Mouse (Mus musculus): ENCODE data around the gene Chn2. TPM values are rescaled to one million over a fixed set of nuclear protein-coding genes. Genes with fewer than 3 reads are reported as not detected.

The Chn2 gene
- polyA plus RNA-seq, 1 experiment from 2014 or later, result 5.4 TPM

DNA sequence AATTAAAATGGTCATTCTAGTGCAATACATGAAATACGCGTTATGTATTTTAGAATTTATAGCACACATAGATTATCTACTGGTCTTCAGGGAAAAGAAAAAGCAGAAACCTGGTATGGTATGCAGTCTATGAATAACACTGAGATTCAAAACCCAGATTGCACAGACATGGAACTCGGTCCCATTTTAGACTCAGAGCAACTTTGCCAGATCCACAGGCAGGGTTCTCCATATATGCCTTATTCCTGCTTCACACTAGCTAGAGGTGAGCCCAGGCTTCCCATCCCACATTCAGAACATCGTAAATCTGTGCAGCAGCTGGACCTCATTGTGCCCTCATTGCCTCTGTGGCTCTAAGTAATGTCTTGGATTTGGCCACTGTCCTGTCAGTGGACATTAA, 184.2 kb downstream of the Chn2 start:
- H3K4me2 ChIP-seq, result no peak overlapping the region
- H3K4me3 ChIP-seq, result no peak overlapping the region
- no peaks in the 10 kb centered on the region for H3K9me3 ChIP-seq (replicated peaks)
- no peaks in the 10 kb centered on the region for H3K27me3 ChIP-seq
- no peak overlapping the region for H3K27ac ChIP-seq
- no peak overlapping the region for H3K9ac ChIP-seq
- 85% methylated on average over 4 of the region's 4 CpGs for WGBS
- no peak for ATAC-seq (replicated peaks; ENCODE audit: insufficient number of reproducible peaks, insufficient read depth, low FRiP score, low read depth)
- H3K4me1 ChIP-seq (replicated peaks), result no peaks in the 10 kb centered on the region
- no peaks in the 10 kb centered on the region for H3K36me3 ChIP-seq

DNA sequence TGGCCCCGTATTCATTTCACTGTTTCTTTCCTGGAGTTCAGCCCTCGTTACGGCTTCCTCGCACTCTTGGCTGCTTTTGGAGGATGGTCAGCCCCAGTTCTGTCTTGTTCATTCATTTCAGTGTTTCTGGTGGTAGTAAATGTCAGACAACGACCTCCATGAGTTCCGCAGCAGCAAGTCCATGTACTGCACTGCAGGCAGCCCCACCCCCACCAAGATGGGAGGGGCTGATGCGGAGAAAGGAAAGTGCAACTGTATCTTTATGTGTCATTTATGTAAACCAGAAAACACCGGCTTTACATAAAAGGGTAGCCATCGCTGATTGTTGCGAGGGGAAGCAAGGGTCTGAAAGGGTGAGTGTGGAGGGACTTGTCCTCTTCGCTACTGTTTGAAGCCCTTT, 185.0 kb downstream of the Chn2 start:
- WGBS, result 78% methylated on average over 11 of the region's 11 CpGs
- no peaks in the 10 kb centered on the region for H3K36me3 ChIP-seq
- no peak for ATAC-seq (replicated peaks; ENCODE audit: insufficient number of reproducible peaks, insufficient read depth, low FRiP score, low read depth)

DNA sequence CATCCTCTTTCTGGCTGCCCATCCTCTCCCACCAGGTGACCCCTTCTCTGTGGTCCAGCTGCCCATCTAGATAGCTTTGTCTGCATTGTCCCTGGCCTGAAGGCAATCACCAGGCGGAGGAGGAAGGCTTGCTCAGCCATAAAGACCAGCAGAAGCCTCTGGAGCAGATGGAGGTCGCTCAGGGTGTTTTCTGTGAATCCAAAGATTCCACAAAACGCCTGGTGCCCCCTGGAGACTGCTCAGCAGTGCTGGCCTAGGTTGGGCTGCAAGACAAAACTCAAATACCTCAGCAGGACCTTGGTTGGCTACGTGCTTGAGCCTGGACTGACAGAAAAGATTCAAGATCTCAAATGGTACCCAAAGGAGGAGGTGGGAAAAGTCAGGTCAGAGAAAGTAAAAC, 186.0 kb downstream of the Chn2 start:
- ATAC-seq (replicated peaks; ENCODE audit: insufficient number of reproducible peaks, insufficient read depth, low FRiP score, low read depth), result no peak
- Histone ChIP-seq H3K4me2 (no peak overlapping the region), H3K36me3 (no peaks in the 10 kb centered on the region), H3K9ac (no peak overlapping the region), H3K27me3 (peaks cover 4% of the 10 kb centered on the region; the same call in 1 of the 2 replicates), H3K4me3 (no peak overlapping the region), H3K27ac (no peak overlapping the region), H3K4me1 (replicated peaks) (no peaks in the 10 kb centered on the region), H3K9me3 (replicated peaks) (no peaks in the 10 kb centered on the region)
- 50% methylated on average over 4 of the region's 4 CpGs for WGBS

More for the DNA sequence above, 185.0 kb downstream of the Chn2 start:
- Histone ChIP-seq H3K9me3 (replicated peaks) (no peaks in the 10 kb centered on the region), H3K9ac (no peak overlapping the region), H3K4me2 (no peak overlapping the region), H3K4me3 (no peak overlapping the region), H3K4me1 (replicated peaks) (no peaks in the 10 kb centered on the region), H3K27me3 (no peaks in the 10 kb centered on the region), H3K27ac (no peak overlapping the region)

DNA sequence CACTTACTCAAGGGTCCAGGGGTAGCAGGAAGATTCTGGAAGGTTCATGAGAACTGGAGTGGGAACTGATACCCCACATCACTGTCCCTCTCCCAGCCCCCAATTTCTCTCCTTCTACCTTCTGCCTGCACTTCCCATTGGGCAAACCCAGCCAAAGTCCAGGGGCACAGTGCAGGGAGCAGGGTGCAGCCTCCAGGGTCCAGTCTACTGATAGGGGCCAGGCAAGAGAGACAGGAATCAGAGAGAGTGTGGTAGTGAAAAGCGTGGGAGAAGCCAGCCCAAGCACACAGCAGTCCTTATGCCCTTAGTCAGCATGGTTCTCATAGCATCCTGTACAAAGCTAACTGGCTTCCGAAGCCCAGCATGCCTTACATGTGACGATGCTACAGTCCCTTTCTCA, 187.7 kb downstream of the Chn2 start:
- ATAC-seq (replicated peaks; ENCODE audit: insufficient number of reproducible peaks, insufficient read depth, low FRiP score, low read depth), result no peak
- H3K27me3 ChIP-seq, result peaks cover 4% of the 10 kb centered on the region; the same call in 1 of the 2 replicates
- H3K4me1 ChIP-seq (replicated peaks), result no peaks in the 10 kb centered on the region
- no peak overlapping the region for H3K27ac ChIP-seq
- no peak overlapping the region for H3K9ac ChIP-seq
- no peaks in the 10 kb centered on the region for H3K36me3 ChIP-seq
- H3K9me3 ChIP-seq (replicated peaks), result no peaks in the 10 kb centered on the region
- no peak overlapping the region for H3K4me2 ChIP-seq
- 91% methylated on average over 3 of the region's 3 CpGs for WGBS
- no peak overlapping the region for H3K4me3 ChIP-seq

DNA sequence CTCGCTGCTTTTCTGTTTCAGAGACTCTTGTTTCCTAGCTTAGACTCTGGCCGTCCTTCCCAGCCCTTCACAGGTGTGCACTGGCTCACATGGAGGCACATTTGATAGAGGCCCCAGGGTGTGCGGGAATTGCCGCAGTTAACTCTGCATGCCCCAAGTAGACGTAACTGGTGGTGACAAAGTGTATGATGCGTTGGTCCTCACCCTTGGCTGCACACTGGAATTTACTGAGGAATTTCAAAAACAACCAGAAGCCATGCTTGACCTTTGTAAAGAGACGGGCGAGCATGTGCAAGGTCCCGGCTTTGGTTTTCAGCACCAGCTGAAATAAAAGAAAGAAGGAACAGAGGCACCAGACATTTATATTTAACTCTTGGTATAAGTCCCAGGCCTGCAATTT, 189.1 kb downstream of the Chn2 start:
- WGBS, result 73% methylated on average over 9 of the region's 9 CpGs
- no peaks in the 10 kb centered on the region for H3K4me1 ChIP-seq (replicated peaks)
- no peaks in the 10 kb centered on the region for H3K9me3 ChIP-seq (replicated peaks)
- H3K4me3 ChIP-seq, result no peak overlapping the region
- no peak for ATAC-seq (replicated peaks; ENCODE audit: insufficient number of reproducible peaks, insufficient read depth, low FRiP score, low read depth)
- H3K27me3 ChIP-seq, result peaks cover 4% of the 10 kb centered on the region; the same call in 1 of the 2 replicates
- no peak overlapping the region for H3K4me2 ChIP-seq
- H3K27ac ChIP-seq, result no peak overlapping the region
- no peak overlapping the region for H3K9ac ChIP-seq
- H3K36me3 ChIP-seq, result no peaks in the 10 kb centered on the region

DNA sequence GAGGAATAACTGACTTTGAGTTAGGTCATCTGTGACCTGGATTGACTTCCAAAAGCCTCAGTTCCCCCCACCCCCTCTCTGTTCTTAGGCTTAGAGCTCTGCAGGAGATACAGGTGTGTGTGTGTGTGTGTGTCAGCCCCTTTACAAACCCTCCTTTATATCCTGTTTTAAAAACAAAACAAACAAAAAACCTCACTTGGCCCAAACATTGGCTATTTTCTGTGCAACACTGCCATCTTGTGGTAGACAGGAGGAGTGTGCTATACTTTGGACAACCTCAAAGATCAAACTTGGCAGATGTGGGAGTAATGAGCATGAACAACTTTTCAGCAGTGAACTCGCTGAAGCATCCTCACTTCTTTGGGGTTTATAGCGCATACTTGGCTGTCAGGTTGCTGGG, 189.5 kb downstream of the Chn2 start:
- Histone ChIP-seq H3K36me3 (no peaks in the 10 kb centered on the region), H3K4me1 (replicated peaks) (no peaks in the 10 kb centered on the region), H3K27me3 (peaks cover 4% of the 10 kb centered on the region; the same call in 1 of the 2 replicates), H3K4me3 (no peak overlapping the region), H3K9ac (no peak overlapping the region), H3K4me2 (no peak overlapping the region), H3K27ac (no peak overlapping the region), H3K9me3 (replicated peaks) (no peaks in the 10 kb centered on the region)
- ATAC-seq (replicated peaks; ENCODE audit: insufficient number of reproducible peaks, insufficient read depth, low FRiP score, low read depth), result no peak
- WGBS, result 3% methylated on average over 2 of the region's 2 CpGs

DNA sequence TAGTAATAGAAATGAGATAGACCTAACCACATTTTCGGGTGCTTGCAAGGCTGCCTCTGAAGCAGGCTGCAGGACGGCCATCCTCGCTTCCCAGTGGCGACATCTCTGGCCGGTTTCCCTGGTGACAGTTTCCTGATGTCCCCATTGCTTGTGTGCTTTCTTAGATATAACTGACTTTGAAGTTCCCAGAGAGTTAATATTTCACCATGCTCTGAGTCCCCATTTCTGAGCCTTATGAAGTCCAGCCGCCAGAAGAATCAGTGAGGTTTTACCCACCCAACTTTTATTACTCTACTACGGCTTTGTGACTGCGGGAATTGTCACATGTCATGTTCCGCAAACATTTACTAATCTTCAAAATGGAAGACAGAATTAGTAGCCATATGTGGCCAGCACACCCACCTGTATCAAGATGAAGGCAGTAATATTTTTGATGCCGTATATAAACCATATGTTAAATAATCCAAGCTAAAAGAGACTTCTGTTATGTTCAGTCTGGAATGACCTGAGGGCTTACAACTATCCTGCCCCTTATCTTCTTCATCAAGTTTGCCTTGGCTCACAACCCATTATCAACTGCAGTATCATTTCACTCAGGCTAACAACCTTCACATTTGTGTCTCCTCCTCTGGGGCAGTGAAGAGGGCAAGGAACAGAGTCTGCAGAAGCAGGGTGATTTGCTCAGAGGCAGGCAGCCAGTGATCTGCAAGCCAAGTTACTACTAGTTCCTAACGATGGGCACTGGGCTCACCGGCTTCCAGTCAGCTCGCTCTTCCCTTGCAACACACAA, 192.6 kb downstream of the Chn2 start:
- Histone ChIP-seq H3K27me3 (peaks cover 4% of the 10 kb centered on the region; the same call in 1 of the 2 replicates), H3K4me1 (replicated peaks) (no peaks in the 10 kb centered on the region), H3K36me3 (no peaks in the 10 kb centered on the region), H3K4me2 (no peak overlapping the region), H3K9ac (no peak overlapping the region), H3K9me3 (replicated peaks) (0 out of 2 replicates have a peak, but pooled peaks cover 3% of the 10 kb centered on the region), H3K4me3 (no peak overlapping the region), H3K27ac (no peak overlapping the region)
- WGBS, result 76% methylated on average over 13 of the region's 13 CpGs
- no peak for ATAC-seq (replicated peaks; ENCODE audit: insufficient number of reproducible peaks, insufficient read depth, low FRiP score, low read depth)

DNA sequence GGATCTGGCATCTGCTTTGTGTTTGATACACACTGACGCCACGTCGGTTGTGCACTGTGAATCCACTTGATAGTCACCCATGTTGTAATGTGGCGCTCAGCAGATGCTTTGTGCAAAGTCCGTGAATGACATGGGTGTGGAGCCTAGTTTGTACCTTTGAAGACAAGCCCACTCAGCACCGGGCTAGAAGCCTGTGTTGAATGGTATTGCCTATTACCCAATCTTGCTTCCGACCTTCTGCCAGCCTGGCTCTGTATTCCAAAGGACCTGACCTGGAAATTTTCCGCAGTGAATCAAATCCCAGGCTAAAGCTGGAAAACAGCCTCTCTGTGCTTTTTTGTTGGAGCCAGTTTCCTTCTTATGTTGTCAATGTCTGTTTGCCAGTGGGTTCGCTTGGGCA, 197.1 kb downstream of the Chn2 start:
- H3K4me1 ChIP-seq (replicated peaks), result no peaks in the 10 kb centered on the region
- H3K9ac ChIP-seq, result no peak overlapping the region
- peaks cover 6% of the 10 kb centered on the region; the same call in 1 of the 2 replicates for H3K9me3 ChIP-seq (replicated peaks)
- H3K27me3 ChIP-seq, result no peaks in the 10 kb centered on the region
- H3K36me3 ChIP-seq, result no peaks in the 10 kb centered on the region
- H3K27ac ChIP-seq, result no peak overlapping the region
- no peak for ATAC-seq (replicated peaks; ENCODE audit: insufficient number of reproducible peaks, insufficient read depth, low FRiP score, low read depth)
- no peak overlapping the region for H3K4me2 ChIP-seq
- H3K4me3 ChIP-seq, result no peak overlapping the region
- WGBS, result 84% methylated on average over 9 of the region's 9 CpGs

DNA sequence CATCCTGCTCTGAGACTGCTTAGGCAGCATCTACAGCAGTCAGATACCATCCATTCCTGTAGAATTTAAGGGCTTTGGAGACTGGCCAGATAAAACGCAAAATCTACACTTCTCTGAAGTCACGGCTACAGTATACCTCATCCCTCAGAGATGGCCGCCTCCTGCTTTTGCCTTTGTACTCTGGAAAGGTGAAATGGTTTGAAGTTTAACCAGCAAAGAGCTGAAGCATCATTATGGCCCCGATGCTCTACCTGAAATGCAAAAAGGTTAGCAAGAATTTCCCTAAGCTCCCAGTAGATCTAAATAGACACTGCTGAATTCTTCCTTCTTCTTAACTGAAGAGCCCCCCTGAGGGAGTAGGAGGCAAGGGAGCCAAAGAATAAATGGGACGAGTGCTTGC, 202.4 kb downstream of the Chn2 start:
- Histone ChIP-seq H3K4me3 (no peak overlapping the region), H3K27me3 (no peaks in the 10 kb centered on the region), H3K27ac (no peak overlapping the region), H3K36me3 (no peaks in the 10 kb centered on the region), H3K4me2 (no peak overlapping the region; the same call in 1 of the 2 replicates), H3K9me3 (replicated peaks) (peaks cover 3% of the 10 kb centered on the region; the same call in 1 of the 2 replicates), H3K9ac (no peak overlapping the region), H3K4me1 (replicated peaks) (peaks cover 8% of the 10 kb centered on the region)
- WGBS, result 68% methylated on average over 5 of the region's 5 CpGs
- no peak for ATAC-seq (replicated peaks; ENCODE audit: insufficient number of reproducible peaks, insufficient read depth, low FRiP score, low read depth)

DNA sequence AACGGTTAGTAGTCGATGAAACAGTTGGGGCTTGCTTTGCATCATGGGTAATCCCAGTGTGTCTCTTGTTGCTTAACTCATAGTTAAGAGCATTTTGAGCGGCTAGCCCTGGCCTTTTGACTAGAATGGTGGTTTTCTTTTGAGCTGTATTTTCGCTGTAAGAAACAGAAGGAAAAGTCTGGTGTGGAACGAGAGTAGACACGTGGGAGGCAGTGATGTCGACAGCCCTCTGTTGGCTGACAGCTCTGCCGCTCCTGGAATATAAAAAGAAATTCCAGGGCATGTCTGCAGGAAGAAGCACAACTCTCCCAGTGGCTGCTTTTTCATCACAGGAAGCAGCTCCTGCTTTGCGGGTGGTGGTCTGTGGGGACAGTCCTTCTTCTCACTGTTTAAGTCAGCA, 202.9 kb downstream of the Chn2 start:
- H3K36me3 ChIP-seq, result no peaks in the 10 kb centered on the region
- peaks cover 3% of the 10 kb centered on the region; the same call in 1 of the 2 replicates for H3K9me3 ChIP-seq (replicated peaks)
- H3K4me2 ChIP-seq, result peak overlapping the region; percentile 16
- no peak overlapping the region for H3K9ac ChIP-seq
- H3K27me3 ChIP-seq, result no peaks in the 10 kb centered on the region
- 29% methylated on average over 9 of the region's 9 CpGs for WGBS
- H3K4me1 ChIP-seq (replicated peaks), result peaks cover 8% of the 10 kb centered on the region
- ATAC-seq (replicated peaks; ENCODE audit: insufficient number of reproducible peaks, insufficient read depth, low FRiP score, low read depth), result no peak
- H3K4me3 ChIP-seq, result no peak overlapping the region
- H3K27ac ChIP-seq, result no peak overlapping the region

DNA sequence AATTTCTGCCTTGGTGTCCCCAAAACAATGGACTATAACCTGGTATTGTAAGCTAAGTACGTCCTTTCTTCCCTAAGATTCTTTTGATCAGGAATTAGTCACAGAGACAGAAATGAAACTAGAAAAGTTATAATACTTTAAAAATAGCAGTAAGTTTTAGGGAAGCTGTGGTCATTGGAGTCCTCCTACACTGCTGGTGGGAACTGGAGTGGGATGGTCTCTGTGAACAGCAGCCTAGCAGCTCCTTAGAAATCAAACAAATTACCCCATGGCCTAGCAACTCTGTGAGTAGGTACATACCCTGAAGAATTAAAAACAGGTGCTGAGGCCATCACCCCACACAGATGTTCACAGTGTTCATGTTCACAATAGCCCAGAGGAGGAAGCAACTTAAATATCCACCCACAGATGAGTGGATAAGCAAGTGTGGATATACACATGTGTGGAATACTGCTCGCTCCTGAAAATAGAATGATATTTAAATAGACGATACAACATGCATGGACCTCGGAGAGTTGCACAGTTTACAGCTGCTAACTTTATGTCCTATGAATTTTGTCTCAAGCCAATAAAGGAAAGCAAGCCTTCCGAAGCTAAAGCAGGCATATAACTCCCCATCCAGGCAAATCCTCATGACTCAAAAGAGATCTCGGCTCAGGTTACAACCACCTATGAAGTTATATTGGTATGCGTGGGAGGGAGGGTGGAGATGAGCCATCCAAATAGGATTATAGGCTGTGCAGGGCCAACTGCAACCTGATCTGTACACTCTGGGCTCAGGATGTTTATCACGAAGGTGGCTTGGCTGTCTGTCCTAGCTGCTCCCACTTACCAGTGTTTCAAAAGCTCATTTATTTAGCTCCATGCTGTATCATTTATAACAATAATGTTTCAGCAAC, 209.2 kb downstream of the Chn2 start:
- no peaks in the 10 kb centered on the region for H3K9me3 ChIP-seq (replicated peaks)
- no peak overlapping the region for H3K9ac ChIP-seq
- no peak overlapping the region for H3K4me2 ChIP-seq
- H3K36me3 ChIP-seq, result no peaks in the 10 kb centered on the region
- no peak for ATAC-seq (replicated peaks; ENCODE audit: insufficient number of reproducible peaks, insufficient read depth, low FRiP score, low read depth)
- no peak overlapping the region for H3K4me3 ChIP-seq
- peaks cover 3% of the 10 kb centered on the region for H3K4me1 ChIP-seq (replicated peaks)
- no peaks in the 10 kb centered on the region for H3K27me3 ChIP-seq
- 68% methylated on average over 8 of the region's 8 CpGs for WGBS
- H3K27ac ChIP-seq, result no peak overlapping the region
